Mouse (Mus musculus): ENCODE results near the gene Tmem63b. TPM values are rescaled to one million over a fixed set of nuclear protein-coding genes. Genes with fewer than 3 reads are reported as not detected.
A peak's percentile ranks its signal among the peaks of the same experiment; 100 is the strongest.

Tmem63b gene
- polyA plus RNA-seq, 1 experiment from 2014 or later, result 31.7 TPM

- ATAC-seq, result no peak
- Histone ChIP-seq H3K9me3 (ENCODE audit: control insufficient read depth, low read length) (no peaks in the 10 kb centered on the region), H3K4me1 (ENCODE audit: control insufficient read depth, insufficient read depth, low read length) (no peaks in the 10 kb centered on the region), H3K4me3 (ENCODE audit: low read length) (no peak overlapping the region), H3K27ac (ENCODE audit: low read length) (no peak overlapping the region), H3K9ac (ENCODE audit: low read depth, low read length) (no peak overlapping the region), H3K36me3 (ENCODE audit: control insufficient read depth, insufficient read depth, low read length) (no peaks in the 10 kb centered on the region), H3K27me3 (replicated peaks; ENCODE audit: control insufficient read depth, insufficient read depth, low read length) (no peaks in the 10 kb centered on the region), H3K4me2 (ENCODE audit: low read depth, low read length) (no peak overlapping the region)
- 84% methylated on average over 10 of the region's 10 CpGs for WGBS
These were observed 19.2 kb downstream of the Tmem63b start for GRCm38 (mm10) chr17:45667481-45667880.

GRCm38 (mm10) chr17:45666091-45666490 is 20.6 kb downstream of the Tmem63b start:
- no peak for ATAC-seq
- Histone ChIP-seq H3K36me3 (ENCODE audit: control insufficient read depth, insufficient read depth, low read length) (no peaks in the 10 kb centered on the region), H3K9ac (ENCODE audit: low read depth, low read length) (no peak overlapping the region), H3K9me3 (ENCODE audit: control insufficient read depth, low read length) (no peaks in the 10 kb centered on the region), H3K4me2 (ENCODE audit: low read depth, low read length) (no peak overlapping the region), H3K4me3 (ENCODE audit: low read length) (no peak overlapping the region), H3K4me1 (ENCODE audit: control insufficient read depth, insufficient read depth, low read length) (no peaks in the 10 kb centered on the region), H3K27me3 (replicated peaks; ENCODE audit: control insufficient read depth, insufficient read depth, low read length) (no peaks in the 10 kb centered on the region), H3K27ac (ENCODE audit: low read length) (no peak overlapping the region)
- 73% methylated on average over 11 of the region's 11 CpGs for whole genome bisulfite sequencing

- Histone ChIP-seq H3K4me2 (ENCODE audit: low read depth, low read length) (no peak overlapping the region), H3K4me1 (ENCODE audit: control insufficient read depth, insufficient read depth, low read length) (no peaks in the 10 kb centered on the region), H3K9ac (ENCODE audit: low read depth, low read length) (no peak overlapping the region), H3K4me3 (ENCODE audit: low read length) (no peak overlapping the region), H3K36me3 (ENCODE audit: control insufficient read depth, insufficient read depth, low read length) (no peaks in the 10 kb centered on the region), H3K27me3 (replicated peaks; ENCODE audit: control insufficient read depth, insufficient read depth, low read length) (no peaks in the 10 kb centered on the region), H3K9me3 (ENCODE audit: control insufficient read depth, low read length) (no peaks in the 10 kb centered on the region), H3K27ac (ENCODE audit: low read length) (no peak overlapping the region)
- 89% methylated on average over 13 of the region's 13 CpGs for WGBS
- ATAC-seq, result no peak
These were observed 22.1 kb downstream of the Tmem63b start for GRCm38 (mm10) chr17:45664608-45665007.

- no peaks in the 10 kb centered on the region for H3K27me3 ChIP-seq (replicated peaks; ENCODE audit: control insufficient read depth, insufficient read depth, low read length)
- no peaks in the 10 kb centered on the region for H3K4me1 ChIP-seq (ENCODE audit: control insufficient read depth, insufficient read depth, low read length)
- WGBS, result 29% methylated on average over 27 of the region's 27 CpGs
- ATAC-seq, result peak; percentile 46
- H3K4me2 ChIP-seq (ENCODE audit: low read depth, low read length), result no peak overlapping the region
- H3K27ac ChIP-seq (ENCODE audit: low read length), result no peak overlapping the region
- H3K9me3 ChIP-seq (ENCODE audit: control insufficient read depth, low read length), result no peaks in the 10 kb centered on the region
- H3K9ac ChIP-seq (ENCODE audit: low read depth, low read length), result 0 out of 2 replicates have a peak overlapping the region, but pooled peaks have one; percentile 36
- no peaks in the 10 kb centered on the region for H3K36me3 ChIP-seq (ENCODE audit: control insufficient read depth, insufficient read depth, low read length)
- H3K4me3 ChIP-seq (ENCODE audit: low read length), result no peak overlapping the region
These were observed 23.4 kb downstream of the Tmem63b start for GRCm38 (mm10) chr17:45663106-45663919.

DNA sequence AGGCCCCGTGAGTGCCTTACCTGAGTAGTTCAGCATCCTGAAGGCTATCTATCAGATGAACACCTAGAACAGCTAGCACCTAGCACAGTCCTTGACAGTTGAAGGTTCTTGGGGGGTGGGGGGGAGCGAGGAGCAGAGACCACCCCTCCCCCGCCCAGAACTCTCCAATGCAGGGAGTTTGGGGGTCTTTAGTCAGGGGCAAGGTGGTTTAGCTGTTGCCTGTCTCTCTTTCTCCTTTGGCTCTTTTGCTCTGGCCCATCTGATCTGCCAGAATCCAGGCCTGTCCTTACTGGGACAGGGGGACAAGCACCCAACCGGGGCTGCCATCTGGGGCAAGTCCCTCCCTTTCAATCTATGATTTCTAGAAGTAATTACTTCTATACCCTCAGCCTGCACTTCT is 27.5 kb downstream of the Tmem63b start, which contains the start of gene Capn11:
TSS of gene Capn11 (minus strand) at position 101 of the 400 bp plus-strand sequence.
- H3K9ac ChIP-seq (ENCODE audit: low read depth, low read length), result no peak within 1 kb of the TSS
- no peaks in the 10 kb centered on the region for H3K36me3 ChIP-seq (ENCODE audit: control insufficient read depth, insufficient read depth, low read length)
- no peak within 1 kb of the TSS for H3K27ac ChIP-seq (ENCODE audit: low read length)
- no peak within 1 kb of the TSS for H3K4me2 ChIP-seq (ENCODE audit: low read depth, low read length)
- ATAC-seq, result no peak
- no peaks in the 10 kb centered on the region for H3K27me3 ChIP-seq (replicated peaks; ENCODE audit: control insufficient read depth, insufficient read depth, low read length)
- no peaks in the 10 kb centered on the region for H3K9me3 ChIP-seq (ENCODE audit: control insufficient read depth, low read length)
- no peak within 1 kb of the TSS for H3K4me3 ChIP-seq (ENCODE audit: low read length)
- H3K4me1 ChIP-seq (ENCODE audit: control insufficient read depth, insufficient read depth, low read length), result no peaks in the 10 kb centered on the region
- 80% methylated on average over 4 of the region's 4 CpGs for WGBS

GRCm38 (mm10) chr17:45655820-45656219 is 30.9 kb downstream of the Tmem63b start:
- no peaks in the 10 kb centered on the region for H3K36me3 ChIP-seq (ENCODE audit: control insufficient read depth, insufficient read depth, low read length)
- 28% methylated on average over 6 of the region's 6 CpGs for WGBS
- ATAC-seq, result no peak
- no peak overlapping the region for H3K4me2 ChIP-seq (ENCODE audit: low read depth, low read length)
- no peak overlapping the region for H3K27ac ChIP-seq (ENCODE audit: low read length)
- H3K27me3 ChIP-seq (replicated peaks; ENCODE audit: control insufficient read depth, insufficient read depth, low read length), result no peaks in the 10 kb centered on the region
- H3K4me1 ChIP-seq (ENCODE audit: control insufficient read depth, insufficient read depth, low read length), result no peaks in the 10 kb centered on the region
- H3K9ac ChIP-seq (ENCODE audit: low read depth, low read length), result no peak overlapping the region
- no peaks in the 10 kb centered on the region for H3K9me3 ChIP-seq (ENCODE audit: control insufficient read depth, low read length)
- H3K4me3 ChIP-seq (ENCODE audit: low read length), result no peak overlapping the region

DNA sequence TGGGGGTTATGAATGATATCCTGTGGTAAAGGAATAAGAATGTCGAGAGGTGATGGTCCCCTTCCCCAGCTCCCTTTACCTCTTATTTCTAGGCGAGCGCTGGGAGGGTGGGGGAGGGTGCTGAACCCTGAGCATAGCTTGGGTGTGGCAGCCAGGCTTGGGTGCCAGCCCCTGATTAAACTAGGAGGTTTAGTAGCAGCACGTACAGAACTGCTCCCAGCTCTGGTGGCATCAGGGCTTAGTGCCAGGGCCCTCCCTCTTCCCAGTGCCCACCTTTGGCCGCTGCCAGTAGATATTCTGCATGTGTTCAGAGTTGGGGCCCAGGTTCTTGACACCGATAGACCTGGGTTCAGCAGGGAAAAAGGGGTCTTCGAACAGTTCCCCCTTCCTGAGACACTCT is 33.5 kb downstream of the Tmem63b start:
- H3K27ac ChIP-seq (ENCODE audit: low read length), result no peak overlapping the region
- no peaks in the 10 kb centered on the region for H3K27me3 ChIP-seq (replicated peaks; ENCODE audit: control insufficient read depth, insufficient read depth, low read length)
- no peaks in the 10 kb centered on the region for H3K9me3 ChIP-seq (ENCODE audit: control insufficient read depth, low read length)
- H3K4me1 ChIP-seq (ENCODE audit: control insufficient read depth, insufficient read depth, low read length), result no peaks in the 10 kb centered on the region
- no peaks in the 10 kb centered on the region for H3K36me3 ChIP-seq (ENCODE audit: control insufficient read depth, insufficient read depth, low read length)
- no peak overlapping the region for H3K9ac ChIP-seq (ENCODE audit: low read depth, low read length)
- no peak for ATAC-seq
- H3K4me3 ChIP-seq (ENCODE audit: low read length), result no peak overlapping the region
- 68% methylated on average over 7 of the region's 7 CpGs for WGBS
- no peak overlapping the region for H3K4me2 ChIP-seq (ENCODE audit: low read depth, low read length)

- Histone ChIP-seq H3K4me1 (ENCODE audit: control insufficient read depth, insufficient read depth, low read length) (no peaks in the 10 kb centered on the region), H3K4me2 (ENCODE audit: low read depth, low read length) (no peak overlapping the region), H3K27me3 (replicated peaks; ENCODE audit: control insufficient read depth, insufficient read depth, low read length) (no peaks in the 10 kb centered on the region), H3K4me3 (ENCODE audit: low read length) (no peak overlapping the region), H3K9ac (ENCODE audit: low read depth, low read length) (no peak overlapping the region), H3K27ac (ENCODE audit: low read length) (no peak overlapping the region), H3K36me3 (ENCODE audit: control insufficient read depth, insufficient read depth, low read length) (no peaks in the 10 kb centered on the region), H3K9me3 (ENCODE audit: control insufficient read depth, low read length) (no peaks in the 10 kb centered on the region)
- ATAC-seq, result no peak
- 94% methylated on average over 4 of the region's 4 CpGs for WGBS
These were observed 42.5 kb downstream of the Tmem63b start for GRCm38 (mm10) chr17:45644185-45644584.

GRCm38 (mm10) chr17:45642701-45643100 is 44.0 kb downstream of the Tmem63b start:
- H3K27ac ChIP-seq (ENCODE audit: low read length), result no peak overlapping the region
- H3K9ac ChIP-seq (ENCODE audit: low read depth, low read length), result no peak overlapping the region
- no peak overlapping the region for H3K4me2 ChIP-seq (ENCODE audit: low read depth, low read length)
- H3K9me3 ChIP-seq (ENCODE audit: control insufficient read depth, low read length), result no peaks in the 10 kb centered on the region
- H3K4me1 ChIP-seq (ENCODE audit: control insufficient read depth, insufficient read depth, low read length), result no peaks in the 10 kb centered on the region
- H3K36me3 ChIP-seq (ENCODE audit: control insufficient read depth, insufficient read depth, low read length), result no peaks in the 10 kb centered on the region
- H3K4me3 ChIP-seq (ENCODE audit: low read length), result no peak overlapping the region
- ATAC-seq, result no peak
- WGBS, result 26% methylated on average over 12 of the region's 12 CpGs
- H3K27me3 ChIP-seq (replicated peaks; ENCODE audit: control insufficient read depth, insufficient read depth, low read length), result no peaks in the 10 kb centered on the region

DNA sequence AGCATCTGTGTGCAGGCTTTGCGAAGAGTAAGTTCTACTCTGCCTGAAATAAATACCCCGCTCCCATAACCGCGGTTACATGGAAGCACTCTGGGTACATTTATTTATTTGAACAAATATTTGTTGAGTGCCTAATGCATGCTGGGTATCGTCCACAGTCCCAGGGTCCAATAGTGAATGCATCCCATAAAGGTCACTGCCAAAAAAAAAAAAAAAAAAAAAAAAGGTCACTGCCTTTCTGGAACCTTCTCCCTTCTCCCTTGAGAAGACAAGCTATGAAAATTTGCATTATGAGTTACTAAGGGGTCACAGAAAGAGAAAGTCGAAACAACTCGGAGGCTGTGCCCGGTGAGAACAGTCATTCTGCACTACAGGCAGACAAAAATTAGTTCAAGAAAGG is 44.7 kb downstream of the Tmem63b start:
- Histone ChIP-seq H3K27me3 (replicated peaks; ENCODE audit: control insufficient read depth, insufficient read depth, low read length) (no peaks in the 10 kb centered on the region), H3K27ac (ENCODE audit: low read length) (no peak overlapping the region), H3K4me1 (ENCODE audit: control insufficient read depth, insufficient read depth, low read length) (no peaks in the 10 kb centered on the region), H3K36me3 (ENCODE audit: control insufficient read depth, insufficient read depth, low read length) (no peaks in the 10 kb centered on the region), H3K9ac (ENCODE audit: low read depth, low read length) (no peak overlapping the region), H3K4me3 (ENCODE audit: low read length) (no peak overlapping the region), H3K4me2 (ENCODE audit: low read depth, low read length) (no peak overlapping the region), H3K9me3 (ENCODE audit: control insufficient read depth, low read length) (no peaks in the 10 kb centered on the region)
- no peak for ATAC-seq
- WGBS, result 82% methylated on average over 8 of the region's 8 CpGs

All from intestine, embryonic 16.5 days (tissue).